Mouse (Mus musculus): ENCODE results near the gene Neurl3. TPM values are rescaled to one million over a fixed set of nuclear protein-coding genes. Genes with fewer than 3 reads are reported as not detected.

The Neurl3 gene
- total RNA-seq (2021), result under 1 TPM; 0.54 to 0.69 TPM

- intact Hi-C loops (cut with DNase I), result no loop called here
- DNase-seq (ENCODE audit: extremely low spot score in 1 of 2, low spot score in 2 of 2), result no peak
These were observed at the start of gene Neurl3 for GRCm38 (mm10) chr1:36274455-36274854. Gene Neurl3 (minus strand): TSS chr1:36274679.

GRCm38 (mm10) chr1:36323746-36324448, 49.4 kb upstream of the Neurl3 start:
- intact Hi-C loops (cut with DNase I), result no loop called here
- DNase-seq (ENCODE audit: extremely low spot score in 1 of 2, low spot score in 2 of 2), result peak; percentile 38 to 62

DNA sequence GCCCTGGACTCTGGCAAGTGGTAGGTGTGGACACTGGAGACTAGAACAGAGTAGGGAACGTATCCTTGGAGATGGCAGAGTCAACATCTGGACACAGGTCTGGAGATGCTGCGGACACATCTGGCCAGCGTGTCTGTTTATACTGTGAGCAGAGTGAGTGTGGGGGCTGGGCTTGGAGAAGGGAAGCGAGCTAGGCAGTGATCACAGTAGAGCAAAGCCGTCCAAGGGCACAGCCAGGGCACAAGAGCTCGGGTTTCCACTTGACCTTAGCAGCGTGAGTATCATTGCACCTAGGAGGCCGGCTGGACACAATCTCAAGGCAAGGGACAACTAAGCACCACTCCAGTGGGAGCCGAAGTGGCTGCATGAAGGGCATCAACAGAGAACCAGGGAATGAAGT, 48.6 kb upstream of the Neurl3 start:
- DNase-seq (ENCODE audit: extremely low spot score in 1 of 2, low spot score in 2 of 2), result no peak
- intact Hi-C loops (cut with DNase I), result no loop called here

GRCm38 (mm10) chr1:36321829-36322573, 47.5 kb upstream of the Neurl3 start:
- DNase-seq (ENCODE audit: extremely low spot score in 1 of 2, low spot score in 2 of 2), result no peak
- intact Hi-C loops (cut with DNase I), result no loop called here

DNA sequence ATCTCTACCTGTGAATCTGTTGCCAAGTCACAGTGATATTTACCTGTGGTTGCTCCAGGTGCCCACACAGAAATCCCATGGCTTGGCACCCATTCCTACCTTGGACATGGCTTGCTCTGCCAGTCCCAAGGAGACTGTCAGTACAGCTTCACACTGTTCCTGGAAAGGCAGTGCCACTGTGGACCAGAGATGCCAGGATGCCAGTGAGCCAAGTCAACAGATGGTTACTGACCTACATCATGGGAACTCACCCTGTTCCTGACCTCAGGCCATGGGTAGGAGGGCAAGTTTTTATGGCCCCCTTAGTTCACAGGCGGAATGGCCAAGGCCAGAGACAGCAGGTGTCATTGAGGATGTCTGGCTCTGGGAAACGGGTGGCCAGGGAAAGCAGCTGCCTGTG, 46.7 kb upstream of the Neurl3 start:
- no peak for DNase-seq (ENCODE audit: extremely low spot score in 1 of 2, low spot score in 2 of 2)
- intact Hi-C loops (cut with DNase I), result no loop called here

DNA sequence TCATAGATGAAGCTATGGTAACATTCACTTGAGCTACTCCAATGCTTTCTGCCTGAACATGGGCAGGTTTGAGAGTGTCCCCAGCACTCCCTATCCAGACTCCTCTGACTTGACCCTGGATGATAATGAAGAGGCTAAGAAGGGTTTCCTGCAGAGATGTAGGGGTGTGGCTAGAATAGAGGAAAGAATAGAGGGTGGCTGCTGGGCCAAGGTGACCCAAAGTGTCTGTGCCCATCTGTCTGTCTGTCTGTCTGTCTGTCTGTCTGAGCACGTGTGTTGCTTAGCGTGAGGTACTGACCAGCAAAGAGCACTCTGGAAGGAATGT, 41.3 kb upstream of the Neurl3 start:
- no peak for DNase-seq (ENCODE audit: extremely low spot score in 1 of 2, low spot score in 2 of 2)
- intact Hi-C loops (cut with DNase I), result no loop called here

- intact Hi-C loops (cut with DNase I), result no loop called here
- DNase-seq (ENCODE audit: extremely low spot score in 1 of 2, low spot score in 2 of 2), result no peak
These were observed 40.7 kb upstream of the Neurl3 start for GRCm38 (mm10) chr1:36314959-36315775.

GRCm38 (mm10) chr1:36309498-36309901, 35.0 kb upstream of the Neurl3 start:
- DNase-seq (ENCODE audit: extremely low spot score in 1 of 2, low spot score in 2 of 2), result peak; percentile 61 to 79
- intact Hi-C loops (cut with DNase I), result no loop called here

DNA sequence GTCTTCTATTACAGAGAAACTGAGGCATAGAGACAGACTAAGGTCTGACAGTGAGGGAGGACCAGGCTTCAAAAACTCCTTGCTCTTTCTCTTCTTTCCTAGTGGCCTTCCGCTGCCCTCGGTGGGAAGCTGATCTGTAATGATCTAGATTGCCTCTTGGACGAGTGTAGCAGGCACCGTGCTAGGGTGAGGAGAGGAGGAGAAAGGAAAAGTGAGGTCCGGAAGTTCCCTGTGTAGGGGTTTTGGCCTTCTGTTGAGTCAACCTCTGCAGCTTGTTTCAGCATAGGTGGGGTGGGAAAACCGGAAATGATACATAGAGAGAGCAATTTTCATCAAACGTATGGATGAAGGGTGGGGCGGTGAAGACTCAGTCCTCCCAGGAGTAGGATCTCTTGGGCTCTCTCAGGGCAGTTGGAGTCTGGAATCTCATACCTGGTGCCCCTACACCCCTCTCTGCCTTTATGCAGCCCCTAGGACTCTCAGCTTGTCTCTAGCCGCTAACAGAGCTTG, 34.5 kb upstream of the Neurl3 start:
- DNase-seq (ENCODE audit: extremely low spot score in 1 of 2, low spot score in 2 of 2), result no peak
- intact Hi-C loops (cut with DNase I), result no loop called here

- no peak for DNase-seq (ENCODE audit: extremely low spot score in 1 of 2, low spot score in 2 of 2)
- intact Hi-C loops (cut with DNase I), result no loop called here
These were observed 34.0 kb upstream of the Neurl3 start for GRCm38 (mm10) chr1:36308451-36308901.

DNA sequence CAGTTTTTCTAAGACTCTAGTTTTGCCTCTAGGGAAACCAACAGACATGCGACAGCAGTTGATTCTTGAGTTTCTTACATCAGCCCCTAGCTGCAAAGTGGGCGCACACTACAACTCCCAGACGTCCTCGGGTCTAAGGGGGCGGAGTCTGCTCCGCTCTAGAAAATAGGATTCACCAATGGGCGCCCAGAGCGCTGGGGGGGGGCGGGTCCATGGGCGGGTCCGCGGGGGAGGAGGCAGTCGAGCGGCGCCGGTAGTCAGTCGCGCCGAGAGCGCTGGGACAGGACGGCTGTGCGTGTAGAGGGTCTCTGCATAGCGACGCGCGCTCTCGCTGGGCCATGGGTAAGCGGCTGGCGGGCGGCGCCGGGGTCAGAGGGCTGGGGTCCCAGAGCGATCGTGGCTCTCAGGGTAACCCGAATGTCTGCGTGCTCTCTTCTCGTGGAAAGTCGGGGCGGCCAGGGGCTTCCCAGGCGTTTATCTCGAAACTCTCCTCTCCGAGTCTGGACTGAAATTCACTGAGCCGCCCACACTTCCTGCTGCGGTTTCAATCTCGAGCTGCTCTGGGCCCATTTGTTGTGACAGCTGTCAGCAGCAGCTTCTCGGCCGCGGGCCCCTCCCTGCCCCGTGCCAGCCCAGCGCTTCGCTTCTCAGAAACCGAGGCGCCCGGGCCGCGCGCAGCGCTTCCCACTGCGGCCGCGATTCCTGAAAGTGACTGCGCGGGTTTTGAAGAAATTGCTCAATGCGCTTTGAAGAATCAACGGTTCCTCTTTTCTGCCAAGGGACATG, 33.2 kb upstream of the Neurl3 start, which contains the start of gene Arid5a:
Gene Arid5a, plus strand, starts transcription at position 239 of the 786 bp plus-strand sequence.
- intact Hi-C loops (cut with DNase I), result no loop called here
- peak; percentile 82 to 94 for DNase-seq (ENCODE audit: extremely low spot score in 1 of 2, low spot score in 2 of 2)

DNA sequence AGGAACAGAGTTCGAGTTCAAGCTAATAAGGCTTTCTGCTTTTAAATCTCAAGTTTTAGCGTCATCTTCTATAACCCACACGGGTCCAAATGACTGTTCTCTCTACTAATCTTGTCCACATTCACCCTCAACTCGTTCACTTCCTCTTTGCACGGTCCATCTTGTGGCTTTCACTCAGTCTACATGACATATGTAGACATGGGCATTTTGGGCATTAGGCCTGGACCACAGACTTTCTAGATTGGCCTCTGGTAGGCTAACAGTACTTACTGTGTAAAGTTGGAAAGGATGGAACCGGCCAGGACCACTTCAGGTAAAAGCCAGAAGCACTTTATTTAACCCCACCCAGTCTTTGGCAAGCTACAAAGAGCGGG, 32.6 kb upstream of the Neurl3 start:
- intact Hi-C loops (cut with DNase I), result no loop called here
- DNase-seq (ENCODE audit: extremely low spot score in 1 of 2, low spot score in 2 of 2), result no peak

DNA sequence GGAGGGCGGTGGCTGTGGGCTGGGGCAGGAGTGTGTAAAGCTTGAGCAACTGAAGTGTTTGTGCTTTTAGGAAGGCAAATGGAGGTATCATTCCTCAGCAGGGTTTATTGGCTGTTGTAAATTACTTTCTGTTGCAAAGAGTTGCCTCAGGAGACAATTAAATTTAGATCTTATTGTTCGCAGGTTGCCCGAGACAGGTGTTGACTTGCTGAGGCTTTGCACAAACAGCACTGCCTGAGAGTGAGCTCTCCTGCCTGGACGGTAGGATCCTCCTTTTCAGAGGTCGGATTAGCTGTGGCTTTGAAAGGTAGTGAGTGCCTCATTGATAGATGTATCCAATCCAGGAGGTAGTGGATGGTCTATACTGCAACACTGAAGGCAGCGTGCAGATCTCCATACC, 31.6 kb upstream of the Neurl3 start:
- intact Hi-C loops (cut with DNase I), result no loop called here
- no peak for DNase-seq (ENCODE audit: extremely low spot score in 1 of 2, low spot score in 2 of 2)

- intact Hi-C loops (cut with DNase I), result no loop called here
- DNase-seq (ENCODE audit: extremely low spot score in 1 of 2, low spot score in 2 of 2), result no peak
These were observed 30.3 kb upstream of the Neurl3 start for GRCm38 (mm10) chr1:36304764-36305163.

GRCm38 (mm10) chr1:36303381-36304320, 29.2 kb upstream of the Neurl3 start:
- intact Hi-C loops (cut with DNase I), result no loop called here

DNA sequence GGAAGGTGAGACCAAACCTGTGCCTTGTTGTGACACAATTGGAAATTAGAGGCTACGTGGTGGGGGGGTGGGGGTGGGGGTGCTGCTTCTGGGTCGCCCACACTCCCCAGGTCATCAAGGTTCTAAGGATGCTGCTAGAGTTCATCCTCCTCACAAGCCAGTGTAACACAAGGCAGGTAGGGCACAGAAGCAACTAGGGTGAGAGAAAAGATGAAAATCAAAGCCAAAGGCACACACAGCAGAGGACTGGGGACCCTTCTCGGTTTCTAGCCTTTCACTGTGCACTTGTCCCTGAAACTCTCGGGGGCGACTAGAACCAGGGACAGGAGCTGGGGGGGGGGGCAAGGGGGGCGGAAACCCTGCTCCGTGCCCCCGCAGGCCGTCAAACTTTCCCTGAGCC, 28.5 kb upstream of the Neurl3 start:
- no peak for DNase-seq (ENCODE audit: extremely low spot score in 1 of 2, low spot score in 2 of 2)

More at GRCm38 (mm10) chr1:36303381-36304320, 29.2 kb upstream of the Neurl3 start:
- peak; percentile 80 to 88 for DNase-seq (ENCODE audit: extremely low spot score in 1 of 2, low spot score in 2 of 2)

GRCm38 (mm10) chr1:36302273-36302672, 27.8 kb upstream of the Neurl3 start:
- intact Hi-C loops (cut with DNase I), result no loop called here
- DNase-seq (ENCODE audit: extremely low spot score in 1 of 2, low spot score in 2 of 2), result no peak

More for the DNA sequence above, 28.5 kb upstream of the Neurl3 start:
- intact Hi-C loops (cut with DNase I), result no loop called here

- no peak for DNase-seq (ENCODE audit: extremely low spot score in 1 of 2, low spot score in 2 of 2)
- intact Hi-C loops (cut with DNase I), result no loop called here
These were observed 26.0 kb upstream of the Neurl3 start for GRCm38 (mm10) chr1:36300486-36300885.

All from left cerebral cortex, postnatal 10 days (tissue).